Mouse (Mus musculus) embryonic fibroblast, embryonic 13.5 days (primary cell): ENCODE measurements at regions not wholly inside any gene's neighbourhood (a gene's known extent, or its start where the extent isn't known, plus 50 kb on each side); places are given as distances from the start of the nearest gene placed in this dataset.
"Not testable (repeated sequence)": the region's sequence is repeated elsewhere in the genome, so short reads cannot be mapped to it uniquely, and the experiment has no call there.

Experiments
- CTCF ChIP-seq: IDR thresholded peaks from 2 replicates; pipeline ENCODE4 v1.5.1; 2011; ENCODE audit warnings: mild to moderate bottlenecking, control low read depth, low read length, moderate library complexity, borderline replicate concordance; ENCODE audit not compliant: insufficient read depth
- POLR2A ChIP-seq: IDR thresholded peaks from 2 replicates; pipeline ENCODE4 v1.6.1; 2011; ENCODE audit warnings: low read depth, mild to moderate bottlenecking, control low read depth, low read length, moderate library complexity

DNA sequence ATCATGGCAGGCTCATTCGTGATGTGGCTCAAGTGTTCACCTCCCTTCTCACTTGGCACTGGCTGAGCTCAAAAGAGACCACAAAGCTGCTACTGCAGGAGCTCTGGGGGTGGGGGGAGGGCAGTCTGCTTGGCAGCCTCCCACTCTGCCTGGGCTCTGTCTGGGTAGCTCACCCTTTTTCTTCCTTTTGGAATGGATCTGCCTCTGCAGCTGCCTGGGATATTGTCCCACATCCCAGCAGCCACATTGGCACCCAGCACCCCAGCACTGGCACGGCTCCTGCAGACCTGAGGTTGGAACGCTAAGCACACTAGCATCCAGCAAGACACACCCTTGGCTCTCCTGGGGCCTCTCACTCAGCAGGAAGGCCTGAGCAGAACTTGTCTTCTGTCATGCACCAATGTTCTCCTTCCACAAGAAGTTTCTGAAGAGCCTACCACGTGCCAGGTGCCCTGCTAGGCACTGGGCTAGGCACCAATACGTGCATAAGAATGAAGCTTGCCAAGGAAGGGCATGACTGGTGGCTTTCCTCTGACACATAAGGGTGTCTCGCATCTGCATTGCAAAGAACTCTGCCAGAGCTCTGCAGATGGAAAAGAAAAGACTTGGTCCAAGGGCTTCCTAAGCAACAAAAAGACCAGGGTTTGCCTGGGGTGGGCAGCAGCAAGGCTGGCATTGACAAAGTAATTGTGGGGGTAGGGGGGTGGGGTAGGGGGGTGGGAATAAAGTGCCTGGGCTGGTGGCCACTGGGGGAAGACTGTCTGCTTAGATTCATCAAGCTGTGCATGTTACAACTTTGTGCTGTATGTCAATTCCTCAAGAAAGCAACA lies 112.1 kb upstream of the Sipa1l1 start:
- not testable (repeated sequence) for TF ChIP-seq CTCF, POLR2A
